Mouse (Mus musculus) G1E (cell line): ENCODE data around the gene Pafah1b1.

ENCODE experiments used
- CTCF ChIP-seq: IDR thresholded peaks from 2 replicates; pipeline ENCODE4 v1.5.1; 2012; ENCODE audit warnings: low read depth, low read length, inconsistent platforms, mixed read lengths
- GATA1 ChIP-seq: IDR thresholded peaks from 2 replicates; pipeline ENCODE4 v1.6.1; 2012; ENCODE audit warnings: borderline replicate concordance, low read length, inconsistent platforms, mixed read lengths
- POLR2AphosphoS5 ChIP-seq: IDR thresholded peaks from 2 replicates; pipeline ENCODE4 v1.6.1; 2012; ENCODE audit warnings: low read depth, low read length, inconsistent platforms; ENCODE audit not compliant: insufficient replicate concordance
- TAL1 ChIP-seq: conservative IDR thresholded peaks from 2 replicates; pipeline ENCODE4 v1.6.1; 2012; ENCODE audit warnings: low read depth, low read length, inconsistent platforms, mixed read lengths

GRCm38 (mm10) chr11:74675156-74675555 lies 49.3 kb downstream of the Pafah1b1 start:
- TF ChIP-seq CTCF: no peak
- no peak for TF ChIP-seq TAL1
- TF ChIP-seq GATA1: no peak
- no peak for TF ChIP-seq POLR2AphosphoS5
